Mouse (Mus musculus) monocyte, adult 59 days (primary cell): ENCODE measurements around the gene Igfbpl1. TPM values are rescaled to one million over a fixed set of nuclear protein-coding genes. Genes with fewer than 3 reads are reported as not detected.

Source experiments
- total RNA-seq, 2 experiments: library from RNA; stranded (reverse); gene quantifications; one replicate each; pipeline ENCODE4 v1.2.4; 2023

The Igfbpl1 gene
- not detected for total RNA-seq

GRCm38 (mm10) chr4:45826275-45827040 lies at the start of gene Igfbpl1:
Igfbpl1 (minus strand) TSS chr4:45826923.

DNA sequence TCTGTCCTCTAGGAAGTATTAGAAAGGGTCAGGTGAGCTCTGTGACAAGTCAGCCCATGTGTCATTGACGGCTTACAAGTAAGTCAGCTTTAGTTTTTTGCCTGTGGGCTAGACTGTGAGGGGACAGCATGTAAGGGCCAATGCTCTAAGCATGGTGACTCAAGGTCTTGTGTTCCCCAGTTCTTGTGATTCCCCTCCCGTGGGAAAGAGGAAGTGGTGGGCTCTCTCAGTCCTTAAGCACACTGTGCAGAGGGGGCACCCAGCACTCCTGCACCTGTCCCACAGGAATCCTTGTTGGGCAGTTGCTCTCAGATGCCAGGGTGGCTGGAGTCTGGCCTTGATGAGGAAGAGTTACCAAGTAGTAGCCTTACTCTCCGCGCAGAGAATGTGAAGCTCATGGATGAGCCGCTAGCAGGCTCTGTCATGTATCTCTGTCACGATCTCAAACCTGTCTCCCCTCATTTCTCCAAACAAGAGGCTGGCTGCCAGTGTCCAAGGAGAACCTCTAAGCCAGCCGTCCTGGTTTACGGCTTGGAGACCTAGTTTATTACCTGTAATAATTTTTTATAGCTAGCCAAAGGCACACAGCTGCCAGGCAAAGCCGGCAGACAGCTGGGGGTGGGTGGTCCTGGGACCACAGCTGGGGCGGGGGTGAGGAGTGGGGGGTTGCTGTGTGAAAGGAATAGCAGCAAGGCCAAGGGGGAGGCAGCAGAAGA lies 21.5 kb upstream of the Igfbpl1 start, which contains the start of gene Stra6l:
Gene Stra6l (plus strand): TSS at position 556 of the 716 bp plus-strand sequence.

GRCm38 (mm10) chr4:45798964-45799363 lies 27.8 kb downstream of the Igfbpl1 start, which contains the start of gene Aldh1b1:
Aldh1b1 (plus strand) TSS chr4:45799022.

Other genes with a start within 250 kb of the Igfbpl1 start
- gene Aldh1b1, start 27.9 kb downstream of the Igfbpl1 start, total RNA-seq: 1 to 10 TPM; 6.7 to 7.8 TPM
- 1 to 10 TPM; 2.2 to 2.6 TPM for gene Stra6l, start 21.7 kb upstream of the Igfbpl1 start, total RNA-seq
- gene Ccdc180, start 63.4 kb upstream of the Igfbpl1 start, total RNA-seq: 1 to 10 TPM; 1.1 to 1.3 TPM
- 10 to 100 TPM; 55.1 to 59.9 TPM for gene Tdrd7, start 138.4 kb upstream of the Igfbpl1 start, total RNA-seq
- gene Tmod1, start 212.0 kb upstream of the Igfbpl1 start, total RNA-seq: not detected